Mouse (Mus musculus) cerebellum, postnatal 36 days (tissue): ENCODE results near the gene Syt16.
A peak's percentile ranks its signal among the peaks of the same experiment; 100 is the strongest.

ENCODE experiments used
- DNase-seq, 2 experiments: peaks; one replicate each; pipeline ENCODE4 v3.0.0; 2021 to 2022; ENCODE audit warnings: mixed read lengths in 2 of 2

The Syt16 gene

GRCm38 (mm10) chr12:74014739-74015270, 17.3 kb downstream of the Syt16 start:
- peak; percentile 31 to 39 for DNase-seq

- DNase-seq: no peak
Observed at GRCm38 (mm10) chr12:74015491-74015890, 18.0 kb downstream of the Syt16 start.

GRCm38 (mm10) chr12:74023260-74023659, 25.8 kb downstream of the Syt16 start:
- no peak for DNase-seq

GRCm38 (mm10) chr12:74024912-74025311, 27.5 kb downstream of the Syt16 start:
- no peak for DNase-seq

- no peak for DNase-seq
Observed at GRCm38 (mm10) chr12:74043225-74043624, 45.8 kb downstream of the Syt16 start.

- DNase-seq: no peak
Observed at GRCm38 (mm10) chr12:74043755-74044154, 46.3 kb downstream of the Syt16 start.

- no peak for DNase-seq
Observed at GRCm38 (mm10) chr12:74044241-74044640, 46.8 kb downstream of the Syt16 start.

- peak; percentile 31 to 46 for DNase-seq
Observed at GRCm38 (mm10) chr12:74055336-74055931, 58.0 kb downstream of the Syt16 start.

GRCm38 (mm10) chr12:74056162-74056561, 58.7 kb downstream of the Syt16 start:
- DNase-seq: no peak

GRCm38 (mm10) chr12:74062547-74062946, 65.1 kb downstream of the Syt16 start:
- DNase-seq: no peak

- no peak for DNase-seq
Observed at GRCm38 (mm10) chr12:74068912-74069311, 71.5 kb downstream of the Syt16 start.

- no peak for DNase-seq
Observed at GRCm38 (mm10) chr12:74075590-74075989, 78.1 kb downstream of the Syt16 start.

- no peak for DNase-seq
Observed at GRCm38 (mm10) chr12:74076091-74076490, 78.6 kb downstream of the Syt16 start.

GRCm38 (mm10) chr12:74081122-74081521, 83.7 kb downstream of the Syt16 start:
- no peak for DNase-seq

- no peak for DNase-seq
Observed at GRCm38 (mm10) chr12:74084389-74084788, 86.9 kb downstream of the Syt16 start.

GRCm38 (mm10) chr12:74087086-74087485, 89.6 kb downstream of the Syt16 start:
- no peak for DNase-seq

- no peak for DNase-seq
Observed at GRCm38 (mm10) chr12:74089342-74090131, 92.1 kb downstream of the Syt16 start.

- no peak for DNase-seq
Observed at GRCm38 (mm10) chr12:74092546-74092945, 95.1 kb downstream of the Syt16 start.

GRCm38 (mm10) chr12:74093110-74093509, 95.6 kb downstream of the Syt16 start:
- no peak for DNase-seq

GRCm38 (mm10) chr12:74094701-74095100, 97.2 kb downstream of the Syt16 start:
- DNase-seq: no peak

GRCm38 (mm10) chr12:74098572-74099290, 101.3 kb downstream of the Syt16 start:
- DNase-seq: no peak

GRCm38 (mm10) chr12:74105811-74106513, 108.5 kb downstream of the Syt16 start:
- no peak for DNase-seq

- no peak for DNase-seq
Observed at GRCm38 (mm10) chr12:74108663-74109081, 111.2 kb downstream of the Syt16 start.
